In the genomic region with DNA sequence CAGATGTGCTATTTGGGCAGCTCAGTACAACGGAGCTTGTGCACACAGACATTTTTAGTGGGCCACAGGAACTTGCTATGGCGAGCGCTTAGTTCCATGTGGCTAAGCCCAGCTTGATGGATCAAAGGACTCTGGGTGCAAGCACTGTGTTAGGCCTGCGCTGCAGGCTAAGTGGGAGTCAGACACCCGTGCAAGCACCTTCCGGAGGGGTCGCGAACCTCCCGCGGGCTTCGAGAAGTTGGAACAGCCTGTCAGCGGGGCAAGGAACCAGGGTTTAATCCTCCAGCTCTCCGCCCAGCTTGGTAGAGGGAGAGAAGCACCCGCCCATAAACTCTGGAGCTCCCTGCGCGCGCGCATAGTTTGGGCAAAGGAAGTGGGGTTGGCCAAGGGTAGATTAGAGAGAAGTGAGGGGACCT, we compare ENCODE assay signal across 9 mouse cellular contexts. TPM values are rescaled to one million over a fixed set of nuclear protein-coding genes. Genes with fewer than 3 reads are reported as not detected.
DNase-seq lines count a peak whose midpoint lies in the region; ATAC-seq and TF ChIP-seq lines count a peak whose summit lies in the region.
"Had no signal": no experiment of that assay in that cellular context is flagged by ENCODE, and none has a peak within 500 bp of the region (broad histone marks: within the 10 kb centered on the region; RNA-seq: fewer than 3 reads in every experiment).

No protein-coding gene starts in this region.

- H3K4me3 ChIP-seq in ES-Bruce4 (ENCODE audit: low read depth, low read length): peak overlapping the region; percentile 38
- peak overlapping the region; percentile 12; the same call in 1 of the 2 replicates for H3K4me3 ChIP-seq in forebrain, embryonic 15.5 days
- no peak overlapping the region for H3K4me3 ChIP-seq in liver, embryonic 15.5 days (replicated peaks)

- H3K4me2 ChIP-seq in forebrain, embryonic 15.5 days (replicated peaks): peak overlapping the region; percentile 33
- H3K4me2 ChIP-seq in liver, embryonic 15.5 days: peak overlapping the region; percentile 33; the same call in 1 of the 2 replicates

- no peak overlapping the region for H3K27ac ChIP-seq in ES-Bruce4 (ENCODE audit: insufficient read depth, low read length)
- H3K27ac ChIP-seq in forebrain, embryonic 15.5 days (replicated peaks): no peak overlapping the region
- no peak overlapping the region for H3K27ac ChIP-seq in liver, embryonic 15.5 days (replicated peaks)

- 0 out of 2 replicates have a peak, but pooled peaks cover 2% of the 10 kb centered on the region for H3K27me3 ChIP-seq in ES-Bruce4 (ENCODE audit: control insufficient read depth, insufficient read depth, low read length, poor library complexity, severe bottlenecking)
- H3K27me3 ChIP-seq in forebrain, embryonic 15.5 days: peaks cover 10% of the 10 kb centered on the region
- H3K27me3 ChIP-seq in liver, embryonic 15.5 days: peaks cover 54% of the 10 kb centered on the region

- peak; percentile 53; the same call in 1 of the 2 replicates for ATAC-seq in forebrain, embryonic 15.5 days (replicated peaks)
- no peak for ATAC-seq in liver, embryonic 15.5 days (ENCODE audit: insufficient read depth)
- no peak for ATAC-seq in erythroid progenitor cell, adult 5-6 weeks (replicated peaks; ENCODE audit: low FRiP score, poor library complexity, severe bottlenecking)

- peak; percentile 77 for DNase-seq in heart, adult 11 months
- DNase-seq in heart, adult 18-20 months: no peak
- DNase-seq in spleen, adult 18-20 months: no peak
- no peak for DNase-seq in gastrocnemius, adult 18-20 months (ENCODE audit: low spot score)
- DNase-seq: layer of hippocampus, adult 9-11 months had no signal

- no peak for TF ChIP-seq POLR2A in ES-Bruce4 (IDR thresholded peaks at IDR 0.05; ENCODE audit: insufficient read depth, low read length)

- WGBS in forebrain, embryonic 15.5 days: 2% methylated on average over 18 of the region's 18 CpGs
- WGBS in liver, embryonic 15.5 days (ENCODE audit: insufficient replicate concordance): 5% methylated on average over 18 of the region's 18 CpGs

- H3K9me3 ChIP-seq in ES-Bruce4 (replicated peaks; ENCODE audit: control insufficient read depth, insufficient read depth, low read length, poor library complexity, severe bottlenecking): no peaks in the 10 kb centered on the region
- no peaks in the 10 kb centered on the region for H3K9me3 ChIP-seq in forebrain, embryonic 15.5 days
- no peaks in the 10 kb centered on the region for H3K9me3 ChIP-seq in liver, embryonic 15.5 days (replicated peaks)

- H3K9ac ChIP-seq in ES-Bruce4 (ENCODE audit: low read depth, poor library complexity, severe bottlenecking): peak overlapping the region; percentile 57
- no peak overlapping the region for H3K9ac ChIP-seq in forebrain, embryonic 15.5 days (replicated peaks)
- no peak overlapping the region for H3K9ac ChIP-seq in liver, embryonic 15.5 days

- H3K36me3 ChIP-seq in ES-Bruce4 (ENCODE audit: control insufficient read depth, insufficient read depth, low read length, poor library complexity, severe bottlenecking): no peaks in the 10 kb centered on the region
- H3K36me3 ChIP-seq in forebrain, embryonic 15.5 days: no peaks in the 10 kb centered on the region
- no peaks in the 10 kb centered on the region for H3K36me3 ChIP-seq in liver, embryonic 15.5 days (replicated peaks)

- no peaks in the 10 kb centered on the region for H3K4me1 ChIP-seq in ES-Bruce4 (ENCODE audit: control insufficient read depth, insufficient read depth, low read length)
- H3K4me1 ChIP-seq in forebrain, embryonic 15.5 days: peaks cover 7% of the 10 kb centered on the region
- H3K4me1 ChIP-seq in liver, embryonic 15.5 days (replicated peaks): no peaks in the 10 kb centered on the region

- TF ChIP-seq CTCF in ES-Bruce4 (IDR thresholded peaks at IDR 0.05; ENCODE audit: low read depth, low read length): no peak

- no peak for TF ChIP-seq EP300 in ES-Bruce4 (IDR thresholded peaks at IDR 0.05; ENCODE audit: insufficient read depth, low read depth, low read length)

RNA-seq across cellular contexts. Expression of gene Npm1, which starts 17.7 kb away (rescaled TPM):
- total RNA-seq in heart, adult 18-20 months (2021): 100 to 1,000 TPM; 151 to 158 TPM
- polyA plus RNA-seq in ES-Bruce4 (2011; ENCODE audit: insufficient read depth, insufficient read length, low read depth, missing spikeins): 4,703 and 5,189 TPM in 2 replicates
- 492 and 513 TPM in 2 replicates for polyA plus RNA-seq in forebrain, embryonic 15.5 days (2015; fragmentation: Nextera tagmentation; extraction: Ambion mirVana)
- 345 and 399 TPM in 2 replicates for polyA plus RNA-seq in liver, embryonic 15.5 days (2015; fragmentation: Nextera tagmentation; extraction: Ambion mirVana)
- 400 and 410 TPM in 2 replicates for total RNA-seq in erythroid progenitor cell, adult 5-6 weeks (2015; ENCODE audit: low replicate concordance)
- 381 and 412 TPM in 2 replicates for total RNA-seq in erythroid progenitor cell, adult 5-6 weeks (2017; ENCODE audit: low replicate concordance)
- total RNA-seq in gastrocnemius, adult 18-20 months (2021): 100 to 1,000 TPM; 118 to 128 TPM

RNA-seq across cellular contexts. Expression of gene Tlx3, which starts 22.7 kb away (rescaled TPM):
- not detected for total RNA-seq in heart, adult 18-20 months (2021)
- polyA plus RNA-seq in ES-Bruce4 (2011; ENCODE audit: insufficient read depth, insufficient read length, low read depth, missing spikeins): 0.58 TPM in 1 of 2 replicates, not detected in the other
- polyA plus RNA-seq in forebrain, embryonic 15.5 days (2015; fragmentation: Nextera tagmentation; extraction: Ambion mirVana): 0.18 TPM in 1 of 2 replicates, not detected in the other
- not detected in 2 replicates for polyA plus RNA-seq in liver, embryonic 15.5 days (2015; fragmentation: Nextera tagmentation; extraction: Ambion mirVana)
- not detected in 2 replicates for total RNA-seq in erythroid progenitor cell, adult 5-6 weeks (2015; ENCODE audit: low replicate concordance)
- total RNA-seq in erythroid progenitor cell, adult 5-6 weeks (2017; ENCODE audit: low replicate concordance): not detected in 2 replicates
- total RNA-seq in gastrocnemius, adult 18-20 months (2021): not detected

RNA-seq across cellular contexts. Expression of gene Fgf18, which starts 33.5 kb away (rescaled TPM):
- total RNA-seq in heart, adult 18-20 months (2021): 1 to 10 TPM; 3.8 to 4.1 TPM
- 0.82 and 1.4 TPM in 2 replicates for polyA plus RNA-seq in ES-Bruce4 (2011; ENCODE audit: insufficient read depth, insufficient read length, low read depth, missing spikeins)
- 3.0 and 4.3 TPM in 2 replicates for polyA plus RNA-seq in forebrain, embryonic 15.5 days (2015; fragmentation: Nextera tagmentation; extraction: Ambion mirVana)
- 0.17 and 0.23 TPM in 2 replicates for polyA plus RNA-seq in liver, embryonic 15.5 days (2015; fragmentation: Nextera tagmentation; extraction: Ambion mirVana)
- not detected in 2 replicates for total RNA-seq in erythroid progenitor cell, adult 5-6 weeks (2015; ENCODE audit: low replicate concordance)
- 0.51 TPM in 1 of 2 replicates, not detected in the other for total RNA-seq in erythroid progenitor cell, adult 5-6 weeks (2017; ENCODE audit: low replicate concordance)
- 1 to 10 TPM; 1.0 to 1.1 TPM for total RNA-seq in gastrocnemius, adult 18-20 months (2021)
